Mouse (Mus musculus): Measurements from ENCODE around the gene Rtf2. TPM values are rescaled to one million over a fixed set of nuclear protein-coding genes. Genes with fewer than 3 reads are reported as not detected.

Rtf2 gene
- total RNA-seq, 2 experiments from 2014 or later, result 66.5 to 74.4 TPM

DNA sequence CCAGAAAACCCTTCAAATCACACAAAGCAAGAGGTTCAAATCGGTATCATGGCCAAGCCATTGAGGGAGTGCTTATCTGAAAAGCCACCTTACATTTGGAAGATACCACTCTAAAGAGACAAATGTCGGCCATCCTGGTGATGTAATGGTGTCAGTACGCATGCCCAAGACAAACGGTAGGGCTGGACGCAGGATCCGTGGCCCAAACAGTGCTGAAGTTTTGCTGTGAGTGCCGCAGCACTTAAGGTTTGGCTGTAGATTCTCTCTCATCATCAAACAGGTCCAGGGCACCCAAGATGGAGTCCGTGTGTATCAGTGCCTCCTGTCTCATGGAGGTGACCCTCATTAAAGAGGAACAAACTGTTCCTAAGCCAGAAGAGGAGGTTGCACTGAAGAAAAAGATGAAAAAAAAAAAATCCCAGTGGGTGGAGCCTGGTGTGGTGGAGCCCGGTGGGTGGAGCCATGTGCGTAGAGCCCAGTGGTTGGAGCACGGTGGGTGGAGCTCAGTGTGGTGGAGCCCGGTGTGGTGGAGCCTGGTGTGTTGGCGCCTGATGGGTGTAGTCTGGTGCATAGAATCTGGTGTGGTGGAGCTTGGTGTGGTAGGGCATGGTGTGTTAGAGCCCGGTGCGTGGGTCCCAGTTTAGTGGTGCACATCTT lies 69.8 kb downstream of the Rtf2 start:
- no peak for DNase-seq (ENCODE audit: low spot score in 2 of 2)
- TF ChIP-seq CTCF (conservative IDR thresholded peaks at IDR 0.05), result no peak
- Histone ChIP-seq H3K27ac (no peak overlapping the region), H3K4me3 (no peak overlapping the region)

DNA sequence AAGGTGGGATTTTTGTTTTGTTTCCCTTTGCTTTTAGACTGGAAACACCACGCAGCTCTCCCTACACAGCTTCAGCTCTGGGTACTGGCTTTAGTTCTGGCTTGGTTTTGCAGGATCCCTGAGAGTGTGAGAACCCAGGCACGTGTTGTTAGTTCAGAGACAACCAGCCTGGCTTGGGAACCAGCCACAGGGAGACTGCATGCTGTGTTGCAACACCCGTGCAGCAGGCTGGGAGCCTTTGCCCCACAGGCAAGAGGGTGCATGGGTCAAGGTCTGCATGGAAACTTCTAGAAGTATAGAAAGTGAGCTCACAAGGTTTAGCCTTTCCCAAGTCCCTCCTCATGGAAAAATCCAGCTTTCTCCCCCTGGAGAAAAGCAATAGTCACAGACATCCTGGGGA lies 70.5 kb downstream of the Rtf2 start:
- no peak overlapping the region for H3K27ac ChIP-seq
- no peak for DNase-seq (ENCODE audit: low spot score in 2 of 2)
- no peak for TF ChIP-seq CTCF (conservative IDR thresholded peaks at IDR 0.05)
- no peak overlapping the region for H3K4me3 ChIP-seq

DNA sequence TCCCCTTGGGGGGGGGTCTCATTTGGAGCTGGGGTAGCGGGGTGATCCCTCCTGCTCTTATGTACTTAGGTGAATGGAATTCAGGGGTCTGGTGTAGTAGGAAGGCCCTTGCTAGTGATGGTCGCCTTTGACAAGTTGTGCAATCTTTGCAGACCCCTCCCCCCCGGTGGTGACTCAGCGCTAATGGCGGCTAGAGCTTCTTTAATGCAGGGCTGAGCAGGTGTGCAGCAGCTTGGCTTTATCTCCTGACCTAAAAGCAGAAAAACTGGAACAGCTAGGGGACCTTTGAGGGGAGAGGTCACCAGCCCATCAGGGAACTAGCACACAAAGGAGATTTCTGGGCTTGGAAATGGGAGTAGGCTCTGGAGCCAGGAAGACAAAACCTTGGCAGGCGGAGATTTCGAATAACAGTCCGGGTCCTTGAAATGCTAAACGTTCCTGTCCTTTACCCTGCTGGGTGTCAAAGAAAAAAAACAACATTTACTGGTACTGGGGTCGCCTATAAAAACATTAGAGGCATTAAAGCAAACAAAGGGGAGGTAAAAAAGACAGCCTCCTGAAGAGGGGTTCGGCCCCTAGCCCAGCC lies 76.1 kb downstream of the Rtf2 start:
- Histone ChIP-seq H3K4me3 (no peak overlapping the region), H3K27ac (no peak overlapping the region)
- TF ChIP-seq CTCF (conservative IDR thresholded peaks at IDR 0.05), result no peak
- DNase-seq (ENCODE audit: low spot score in 2 of 2), result no peak

Other genes with a start within 250 kb of the Rtf2 start
- gene Mc3r, start 192.1 kb upstream of the Rtf2 start, total RNA-seq (2021), result not detected
- 10 to 100 TPM; 22.0 to 24.3 TPM for gene Fam210b, start 95.0 kb upstream of the Rtf2 start, total RNA-seq (2021)
- gene Aurka, start 70.0 kb upstream of the Rtf2 start, total RNA-seq (2021), result 1 to 10 TPM in 1 of 2 experiments, under 1 TPM in 1; 0.86 to 1.9 TPM
- 10 to 100 TPM; 27.7 to 28.5 TPM for gene Cstf1, start 69.9 kb upstream of the Rtf2 start, total RNA-seq (2021)
- under 1 TPM; 0.47 to 0.61 TPM for gene Cass4, start 46.8 kb upstream of the Rtf2 start, total RNA-seq (2021)
- not detected for gene Gcnt7, start 18.0 kb downstream of the Rtf2 start, total RNA-seq (2021)
- not detected for gene Fam209, start 32.0 kb downstream of the Rtf2 start, total RNA-seq (2021)
- under 1 TPM; 0.20 to 0.26 TPM for gene Tfap2c, start 109.0 kb downstream of the Rtf2 start, total RNA-seq (2021)

Data from layer of hippocampus, adult 2 months (tissue).